Mouse (Mus musculus) c-Kit-negative CD71-positive TER-119-positive erythroid progenitor cells, embryonic 14.5 days (primary cell): ENCODE results near the gene Luc7l3.
A peak's percentile ranks its signal among the peaks of the same experiment; 100 is the strongest.

ENCODE experiments used
- DNase-seq: peaks from one replicate; pipeline ENCODE4 v3.0.0-alpha.2; 2013; ENCODE audit warnings: low read depth, low spot score

Gene Luc7l3

DNA sequence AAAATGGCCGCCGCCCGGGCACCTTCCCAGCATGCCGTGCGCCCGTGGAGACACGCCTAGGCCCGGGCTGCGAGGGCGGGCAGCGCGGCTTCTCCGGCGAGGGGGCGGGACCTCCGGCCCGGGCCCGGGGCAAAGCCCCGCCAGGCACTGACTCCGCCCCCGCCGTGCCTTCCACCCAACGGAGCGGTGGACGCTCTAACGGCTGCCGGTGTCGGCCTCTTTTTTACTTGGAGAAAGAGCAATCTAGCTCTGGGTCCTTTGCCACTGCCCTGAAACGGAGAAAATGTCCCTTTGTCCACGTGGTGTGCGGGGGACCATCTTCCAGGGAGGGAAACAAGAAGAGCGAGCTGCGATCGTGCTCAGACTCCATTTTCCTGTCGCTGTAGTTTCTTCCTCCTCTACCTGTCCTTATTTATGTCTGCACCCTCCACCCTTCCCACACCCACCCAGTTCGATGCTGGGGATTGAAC, at the start of gene Luc7l3:
Luc7l3 (minus strand) TSS at position 58 of the 470 bp plus-strand sequence.
- DNase-seq, result peak; percentile 86

- DNase-seq, result no peak
These were observed 49.0 kb upstream of the Luc7l3 start for GRCm38 (mm10) chr11:94370809-94371208.

GRCm38 (mm10) chr11:94369981-94370380, 48.2 kb upstream of the Luc7l3 start:
- no peak for DNase-seq

- DNase-seq, result no peak
These were observed 43.6 kb upstream of the Luc7l3 start for GRCm38 (mm10) chr11:94365340-94365739.

GRCm38 (mm10) chr11:94363690-94364089, 41.9 kb upstream of the Luc7l3 start:
- DNase-seq, result no peak

GRCm38 (mm10) chr11:94362101-94362500, 40.3 kb upstream of the Luc7l3 start:
- DNase-seq, result no peak

DNA sequence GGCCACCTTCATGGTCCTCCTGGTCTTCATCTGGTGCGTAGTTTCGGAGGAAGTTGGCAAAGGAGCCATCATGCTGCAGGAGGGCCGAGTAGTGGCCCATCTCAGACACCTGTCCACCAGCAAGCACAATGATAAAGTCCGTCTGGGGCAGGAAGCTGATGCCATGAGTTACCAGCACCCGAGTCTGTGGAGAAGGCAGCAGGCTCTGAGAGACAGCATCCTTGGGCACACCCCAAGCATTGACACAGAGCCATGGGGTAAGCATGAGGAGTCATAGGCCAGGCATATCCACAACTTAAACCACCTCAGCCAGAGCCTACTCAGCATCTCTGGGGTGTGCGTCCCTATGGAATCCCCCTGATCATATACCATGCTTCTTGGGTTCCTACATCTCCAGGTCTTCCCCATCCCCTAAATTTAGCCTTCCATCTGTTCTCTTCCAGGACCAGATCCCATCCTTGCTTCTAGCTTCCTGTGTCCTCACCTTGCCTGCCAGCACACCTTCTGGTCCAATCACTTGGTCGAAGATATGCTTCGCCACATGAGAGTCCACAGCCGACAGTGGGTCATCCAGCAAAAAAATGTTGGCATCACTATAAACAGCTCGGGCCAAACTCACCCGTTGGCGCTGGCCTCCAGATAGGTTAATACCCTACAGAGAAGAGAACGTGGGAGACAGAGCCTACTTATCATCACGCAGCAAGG, 39.5 kb upstream of the Luc7l3 start:
- no peak for DNase-seq

DNA sequence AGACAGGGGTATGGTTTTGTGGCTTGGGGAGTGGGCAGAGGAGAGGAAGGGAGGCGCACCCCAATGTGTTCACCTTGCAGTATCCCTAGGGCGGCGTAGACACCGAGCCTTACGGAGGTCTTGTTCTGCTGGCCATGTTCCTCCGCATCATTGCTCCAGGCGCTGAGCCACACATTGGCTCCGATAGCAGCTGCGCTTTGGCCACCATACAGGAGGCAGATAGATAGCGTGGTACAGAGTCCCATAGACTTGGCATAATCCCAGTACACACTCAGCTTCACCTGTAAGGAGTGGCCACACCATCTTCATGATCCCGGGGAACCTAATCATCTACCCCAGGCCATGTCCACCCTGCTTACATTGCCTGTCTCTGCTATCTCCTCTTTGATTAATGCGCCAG, 37.4 kb upstream of the Luc7l3 start:
- no peak for DNase-seq

DNA sequence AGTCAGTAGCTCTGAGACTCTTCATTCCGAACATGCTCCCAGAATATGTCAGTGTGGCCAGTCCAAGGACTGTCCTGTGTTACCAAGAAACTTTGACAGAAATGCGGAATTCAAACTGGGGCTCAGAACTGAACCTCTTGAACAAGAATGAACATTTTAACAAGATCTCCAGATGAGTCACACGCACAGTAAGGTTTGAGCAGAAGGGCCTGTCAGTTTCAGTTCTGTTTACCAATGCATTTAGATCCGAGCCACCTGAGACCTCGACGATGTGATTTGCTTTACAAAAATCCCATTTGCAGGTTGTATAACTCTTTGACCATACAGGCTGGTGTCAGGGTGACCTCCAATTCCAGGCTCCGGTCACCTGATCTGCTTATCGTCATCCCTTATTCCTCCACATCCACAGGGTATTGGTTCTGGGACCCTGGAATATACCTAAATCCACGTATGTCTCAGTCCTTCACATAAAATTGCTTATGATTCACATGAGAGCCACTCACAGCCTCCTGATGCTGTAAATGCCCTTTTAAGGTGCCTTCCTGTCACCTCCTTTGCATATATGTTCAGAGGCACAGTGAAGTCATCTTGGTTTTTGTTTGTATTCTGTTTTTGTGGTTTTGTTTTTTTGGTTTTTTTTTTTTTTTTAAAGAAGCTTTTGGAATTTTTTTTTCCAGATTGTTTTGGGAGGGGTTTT, 33.9 kb upstream of the Luc7l3 start:
- no peak for DNase-seq

DNA sequence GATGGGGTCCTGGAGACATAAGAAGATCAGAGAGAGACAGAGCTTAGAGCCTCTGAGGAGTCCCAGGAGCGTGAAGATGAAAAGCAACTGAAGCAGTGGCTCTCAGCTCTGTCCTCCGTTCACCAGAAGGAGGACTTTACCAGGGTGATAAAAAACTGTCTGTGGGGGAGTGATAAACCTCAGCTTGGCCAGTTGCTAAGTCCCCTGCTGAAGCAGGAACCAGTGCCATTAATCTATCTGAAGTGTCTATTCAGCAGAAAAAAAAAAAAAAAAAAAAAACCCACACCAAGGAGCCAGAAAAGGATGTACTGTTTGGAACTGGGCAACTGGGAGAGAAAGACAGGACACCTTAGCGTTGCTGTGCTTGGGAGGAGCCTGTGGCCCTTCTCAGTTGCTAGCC, 29.3 kb upstream of the Luc7l3 start:
- DNase-seq, result no peak

- DNase-seq, result no peak
These were observed 28.5 kb upstream of the Luc7l3 start for GRCm38 (mm10) chr11:94350337-94350736.

GRCm38 (mm10) chr11:94349839-94350238, 28.1 kb upstream of the Luc7l3 start:
- DNase-seq, result no peak

DNA sequence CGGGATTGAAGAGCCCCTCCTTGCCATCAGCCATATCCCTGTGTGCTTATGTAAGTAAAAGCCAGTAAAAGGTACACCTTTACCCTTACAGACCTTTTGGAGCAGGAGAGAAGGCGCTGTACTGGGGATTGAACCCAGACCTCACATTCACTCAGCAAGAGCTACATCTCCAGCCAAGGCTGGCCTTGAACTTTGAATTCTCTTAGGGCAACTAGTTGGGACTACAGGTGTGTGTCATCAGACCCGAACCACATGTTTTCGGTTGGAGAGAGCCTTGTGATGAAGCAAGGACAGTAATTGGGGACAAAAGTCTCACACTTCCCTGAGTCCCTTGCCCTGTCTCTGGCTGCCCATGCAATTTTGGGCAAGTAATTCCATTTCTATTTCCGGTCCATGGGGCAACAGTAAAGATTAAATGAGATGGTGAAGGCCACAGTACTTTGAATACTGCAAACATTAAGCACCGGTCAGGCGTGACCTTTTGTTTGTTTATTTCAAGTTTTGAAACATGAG, 25.3 kb upstream of the Luc7l3 start:
- no peak for DNase-seq

GRCm38 (mm10) chr11:94346611-94347010, 24.8 kb upstream of the Luc7l3 start:
- DNase-seq, result no peak

DNA sequence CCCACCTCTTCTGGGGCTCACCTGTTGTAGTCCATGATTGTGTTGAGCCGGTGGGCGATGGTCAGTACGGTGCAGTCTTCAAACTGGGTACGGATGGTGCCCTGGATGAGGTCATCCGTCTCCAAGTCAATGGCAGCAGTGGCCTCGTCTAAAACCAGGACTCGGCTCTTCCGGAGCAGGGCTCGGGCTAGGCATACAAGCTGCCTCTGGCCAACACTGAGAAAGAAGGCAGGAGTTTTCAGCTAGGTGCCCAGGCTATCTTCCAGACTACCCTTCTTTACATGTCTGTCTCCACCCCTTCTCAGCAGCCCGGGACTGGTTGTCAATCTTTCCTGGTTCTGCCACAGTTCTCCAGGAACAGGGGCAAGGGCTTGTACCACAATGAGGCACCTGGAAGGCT, 24.1 kb upstream of the Luc7l3 start:
- no peak for DNase-seq

- no peak for DNase-seq
These were observed 22.7 kb upstream of the Luc7l3 start for GRCm38 (mm10) chr11:94344470-94344869.

DNA sequence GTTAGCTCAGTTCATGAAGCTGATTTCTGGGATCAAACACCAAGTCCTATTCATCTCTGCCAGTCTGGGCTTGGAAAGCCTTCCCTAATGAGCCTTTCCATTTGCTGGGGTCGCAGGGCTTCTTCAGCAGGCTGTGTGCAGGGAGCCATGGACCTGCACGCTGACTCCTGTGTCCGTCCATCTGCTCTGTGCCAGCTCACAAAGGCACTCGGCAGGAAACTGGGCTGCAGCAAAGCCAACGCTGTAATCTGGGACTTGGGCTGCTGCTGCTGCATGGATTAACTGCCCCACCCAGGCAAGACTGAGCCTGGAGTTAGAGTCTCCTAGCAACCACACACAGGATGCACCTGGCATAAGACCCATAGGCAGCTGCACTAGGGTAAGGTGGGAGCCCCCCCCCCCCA, 22.2 kb upstream of the Luc7l3 start:
- DNase-seq, result no peak

DNA sequence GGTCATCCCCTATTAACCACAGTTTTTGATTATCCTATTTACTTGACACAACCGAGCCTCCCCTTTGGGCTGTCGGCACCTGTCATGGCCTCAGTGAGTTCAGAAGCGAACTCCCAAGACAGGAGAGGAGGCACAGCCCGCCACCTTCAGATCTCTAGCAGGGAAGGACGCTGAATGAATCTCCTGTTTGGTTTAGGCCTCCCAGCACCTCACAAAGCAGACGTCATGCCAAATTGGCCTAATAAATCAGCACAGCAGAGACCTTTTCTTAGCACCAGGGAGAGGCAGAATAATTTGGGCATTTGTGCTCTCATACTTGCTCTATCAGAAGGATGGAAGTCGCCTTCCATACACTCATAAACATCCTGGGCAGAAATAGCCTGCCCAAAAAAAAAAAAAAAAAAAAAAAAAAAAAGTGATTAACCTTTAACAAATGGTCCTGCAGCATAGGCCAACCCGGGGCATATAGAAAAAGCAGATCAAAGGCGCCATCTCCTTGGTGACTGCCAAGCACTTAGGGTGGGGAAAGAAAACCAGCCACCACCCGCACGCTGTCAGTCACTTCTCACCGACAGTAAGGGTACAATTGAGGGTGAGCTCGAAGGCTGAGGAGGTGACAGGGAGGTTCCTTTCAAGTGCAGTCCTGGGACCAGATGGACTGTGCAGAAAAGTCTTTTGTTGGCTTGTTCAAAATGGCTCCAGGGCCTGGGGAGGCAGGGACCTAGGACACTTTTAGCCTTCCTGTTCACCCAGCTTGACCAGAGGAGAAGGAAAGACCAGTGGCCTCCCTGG, 20.5 kb upstream of the Luc7l3 start:
- no peak for DNase-seq

DNA sequence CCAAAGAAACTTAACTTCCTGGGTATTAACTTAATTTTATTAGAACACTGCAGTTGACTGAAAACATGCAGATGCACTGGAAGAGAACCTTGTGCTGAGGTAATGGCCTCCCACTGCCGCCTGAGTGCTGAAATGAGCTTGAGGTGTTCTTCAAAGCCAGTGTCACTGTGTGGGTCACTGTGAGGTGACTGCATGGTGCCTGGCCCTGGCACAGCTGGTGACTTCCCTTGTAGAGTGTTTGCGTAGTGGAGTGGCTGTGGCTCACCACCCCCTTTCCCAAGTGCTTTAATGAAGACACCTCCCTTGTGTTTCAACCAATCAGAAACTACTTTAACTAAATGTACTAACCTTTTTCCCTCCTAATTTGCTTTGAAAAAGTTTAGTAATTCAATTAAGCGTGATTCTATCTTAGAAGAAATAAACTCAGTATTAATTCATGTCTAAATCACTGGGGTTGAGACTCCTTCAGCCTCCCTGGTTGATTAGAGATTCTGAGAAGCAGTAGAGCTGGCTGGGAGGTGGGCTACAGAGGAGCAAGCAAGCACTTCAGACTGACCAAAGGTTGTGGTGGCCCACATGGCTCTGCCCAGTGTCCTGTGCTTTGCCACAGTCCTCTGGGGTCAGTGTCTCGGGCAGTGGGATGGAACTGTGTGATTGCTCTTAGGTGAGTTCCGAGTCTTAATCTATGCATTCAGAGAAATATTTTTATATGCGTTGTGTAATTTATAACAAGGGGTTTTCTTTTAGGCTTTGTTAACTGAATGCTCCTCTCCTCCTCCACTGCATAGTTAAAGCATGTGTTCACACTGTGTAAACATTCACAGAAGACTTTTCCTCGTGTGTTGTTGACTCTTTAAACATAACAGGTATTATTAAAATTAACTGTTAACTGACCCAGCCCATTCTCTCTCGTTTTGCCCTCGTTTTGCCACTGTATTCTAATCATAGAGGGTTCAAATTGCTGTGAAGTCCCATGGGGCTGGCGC, 19.5 kb upstream of the Luc7l3 start:
- DNase-seq, result no peak

DNA sequence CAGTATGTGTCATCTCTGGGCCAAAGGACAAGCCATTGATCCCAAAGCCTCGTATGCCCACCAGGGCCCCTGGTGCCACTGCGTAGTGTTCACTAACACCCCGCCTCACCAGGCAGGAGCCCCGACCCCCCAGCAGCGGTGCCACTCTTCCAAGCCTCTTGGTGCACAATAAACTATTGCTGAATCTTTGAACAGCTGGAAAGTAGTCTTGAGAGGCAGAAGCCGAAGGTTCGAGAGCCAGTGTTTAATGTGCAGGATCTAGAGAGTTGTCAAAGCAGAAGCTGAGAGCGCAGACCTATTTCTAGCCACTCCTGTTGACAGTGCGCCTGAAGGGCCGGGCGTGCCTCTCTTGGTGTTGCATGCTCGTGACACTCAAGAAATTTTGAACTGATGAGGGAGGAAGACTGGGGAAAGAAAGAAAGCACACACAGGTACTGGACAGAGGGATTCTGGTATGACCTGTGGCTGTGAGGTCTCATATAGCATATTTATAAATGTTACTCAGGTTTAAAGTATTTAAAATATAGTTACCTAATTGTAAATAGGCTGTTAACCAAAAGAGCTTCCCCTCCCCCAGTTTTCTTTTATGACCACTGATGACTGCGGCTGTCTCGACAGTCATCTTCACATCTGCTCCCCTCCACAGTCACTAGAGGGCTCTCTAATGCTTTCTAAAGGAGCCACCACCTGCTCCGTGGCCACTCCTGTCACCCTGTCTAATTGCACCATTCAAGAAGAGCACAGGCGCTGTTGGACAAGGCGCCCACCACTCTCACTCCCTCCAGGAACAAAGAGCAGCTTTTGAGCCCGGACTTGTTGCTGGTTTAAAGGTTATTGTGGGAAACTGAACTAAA, 18.2 kb upstream of the Luc7l3 start:
- DNase-seq, result no peak
